Mouse (Mus musculus) MEL (cell line): ENCODE measurements around the gene Poldip3. TPM values are rescaled to one million over a fixed set of nuclear protein-coding genes. Genes with fewer than 3 reads are reported as not detected.

ENCODE experiments used
- DNase-seq: peaks from one replicate; pipeline ENCODE4 v3.0.0; 2011; ENCODE audit warnings: low read depth, low spot score
- H3K27ac ChIP-seq: 2 replicates; pipeline ENCODE4 v1.5.1; 2012; ENCODE audit warnings: low read depth, mild to moderate bottlenecking, control low read depth, low read length, moderate library complexity; ENCODE audit not compliant: control insufficient read depth
- H3K27me3 ChIP-seq, 2 experiments: fragments of 150-350 bp in 1 of 2; sonication (generic) in 1 of 2; 2 replicates each; pipeline ENCODE4 v1.6.1; 2012; ENCODE audit warnings: low read length in 2 of 2, mild to moderate bottlenecking in 2 of 2, improper control_type of control experiment in 1 of 2, moderate library complexity in 1 of 2; ENCODE audit not compliant: insufficient read depth in 2 of 2, control insufficient read depth in 1 of 2
- H3K36me3 ChIP-seq, 2 experiments: 2 replicates each; pipeline ENCODE4 v1.6.1; 2012 to 2014; ENCODE audit warnings: low read length in 2 of 2, improper control_type of control experiment in 1 of 2, inconsistent platforms in 1 of 2, mild to moderate bottlenecking in 1 of 2; ENCODE audit not compliant: insufficient read depth in 2 of 2, control insufficient read depth in 1 of 2
- H3K4me1 ChIP-seq, 2 experiments: fragments of 150-350 bp in 1 of 2; sonication (generic) in 1 of 2; 2 replicates each; pipeline ENCODE4 v1.6.1; 2012; ENCODE audit warnings: low read length in 2 of 2, improper control_type of control experiment in 1 of 2, mild to moderate bottlenecking in 1 of 2; ENCODE audit not compliant: insufficient read depth in 2 of 2, control insufficient read depth in 1 of 2
- H3K4me3 ChIP-seq, 2 experiments: fragments of 150-350 bp in 1 of 2; sonication (generic) in 1 of 2; 2 replicates each; pipeline ENCODE4 v1.5.1; 2012; ENCODE audit warnings: low read depth in 2 of 2, low read length in 2 of 2, mild to moderate bottlenecking in 2 of 2, moderate library complexity in 2 of 2, control low read depth in 1 of 2, improper control_type of control experiment in 1 of 2; ENCODE audit not compliant: control insufficient read depth in 1 of 2, insufficient read depth in 1 of 2
- H3K79me2 ChIP-seq: 2 replicates; pipeline ENCODE4 v1.6.1; 2012; ENCODE audit warnings: mild to moderate bottlenecking, low read length, moderate library complexity; ENCODE audit not compliant: control insufficient read depth, poor library complexity, insufficient read depth
- H3K9ac ChIP-seq: 2 replicates; pipeline ENCODE4 v1.6.1; 2012; ENCODE audit warnings: low read depth, mild to moderate bottlenecking, control low read depth, low read length, moderate library complexity; ENCODE audit not compliant: control insufficient read depth, poor library complexity, severe bottlenecking
- H3K9me3 ChIP-seq: fragments of 150-350 bp; sonication (generic); replicated peaks from 2 replicates; pipeline ENCODE4 v1.6.1; 2012; ENCODE audit warnings: mild to moderate bottlenecking, low read length, improper control_type of control experiment, moderate library complexity; ENCODE audit not compliant: insufficient read depth
- BHLHE40 ChIP-seq: IDR thresholded peaks from 2 replicates; pipeline ENCODE4 v1.6.1; 2012; ENCODE audit warnings: low read depth, mild to moderate bottlenecking, inconsistent platforms, low read length, improper control_type of control experiment, borderline replicate concordance
- CHD1 ChIP-seq: IDR thresholded peaks from 2 replicates; pipeline ENCODE4 v1.6.1; 2012; ENCODE audit warnings: low read depth, mild to moderate bottlenecking, inconsistent platforms, low read length, improper control_type of control experiment
- CHD2 ChIP-seq: IDR thresholded peaks from 2 replicates; pipeline ENCODE4 v1.6.1; 2011; ENCODE audit warnings: low read length, improper control_type of control experiment
- CTCF ChIP-seq, 3 experiments: IDR thresholded peaks in 2 of 3; conservative IDR thresholded peaks in 1 of 3; 2 replicates each; pipeline ENCODE4 v1.5.1; 2011 to 2012; ENCODE audit warnings: low read length in 3 of 3, low read depth in 2 of 3, mild to moderate bottlenecking in 2 of 3, improper control_type of control experiment in 1 of 3, inconsistent platforms in 1 of 3, mixed read lengths in 1 of 3, moderate library complexity in 1 of 3; ENCODE audit not compliant: control insufficient read depth in 1 of 3, insufficient read depth in 1 of 3, poor library complexity in 1 of 3, severe bottlenecking in 1 of 3
- E2F4 ChIP-seq: IDR thresholded peaks from 2 replicates; pipeline ENCODE4 v1.6.1; 2011; ENCODE audit warnings: low read depth, low read length, improper control_type of control experiment, borderline replicate concordance
- EP300 ChIP-seq, 2 experiments: IDR thresholded peaks; 2 replicates each; pipeline ENCODE4 v1.6.1; 2011; ENCODE audit warnings: improper control_type of control experiment in 2 of 2, low read length in 2 of 2, low read depth in 1 of 2, mild to moderate bottlenecking in 1 of 2
- ETS1 ChIP-seq: IDR thresholded peaks from 2 replicates; pipeline ENCODE4 v1.6.1; 2012; ENCODE audit warnings: low read depth, mild to moderate bottlenecking, inconsistent platforms, low read length, improper control_type of control experiment, moderate library complexity
- HCFC1 ChIP-seq: IDR thresholded peaks from 2 replicates; pipeline ENCODE4 v1.6.1; 2012; ENCODE audit warnings: low read depth, mild to moderate bottlenecking, inconsistent platforms, low read length, improper control_type of control experiment, moderate library complexity
- JUND ChIP-seq: IDR thresholded peaks from 2 replicates; pipeline ENCODE4 v1.6.1; 2011; ENCODE audit warnings: low read depth, mild to moderate bottlenecking, improper control_type of control experiment, low read length
- MAFK ChIP-seq: IDR thresholded peaks from 2 replicates; pipeline ENCODE4 v1.6.1; 2011; ENCODE audit warnings: low read depth, mild to moderate bottlenecking, low read length, improper control_type of control experiment, borderline replicate concordance
- MAX ChIP-seq: IDR thresholded peaks from 2 replicates; pipeline ENCODE4 v1.6.1; 2011; ENCODE audit warnings: low read length, improper control_type of control experiment
- MAZ ChIP-seq: IDR thresholded peaks from 2 replicates; pipeline ENCODE4 v1.6.1; 2012; ENCODE audit warnings: low read depth, mild to moderate bottlenecking, inconsistent platforms, low read length, improper control_type of control experiment
- MEF2A ChIP-seq: IDR thresholded peaks from 2 replicates; pipeline ENCODE4 v1.6.1; 2014; ENCODE audit warnings: low read depth, mild to moderate bottlenecking, inconsistent platforms, low read length, improper control_type of control experiment; ENCODE audit not compliant: poor library complexity, insufficient replicate concordance, severe bottlenecking; ENCODE audit errors: extremely low read depth
- MYB ChIP-seq: IDR thresholded peaks from 2 replicates; pipeline ENCODE4 v1.6.1; 2011; ENCODE audit warnings: mild to moderate bottlenecking, low read depth, low read length, improper control_type of control experiment
- MYC ChIP-seq: IDR thresholded peaks from 2 replicates; pipeline ENCODE4 v1.6.1; 2011; ENCODE audit warnings: low read depth, mild to moderate bottlenecking, low read length, improper control_type of control experiment, moderate library complexity
- NELFE ChIP-seq: IDR thresholded peaks from 2 replicates; pipeline ENCODE4 v1.6.1; 2011; ENCODE audit warnings: low read depth, low read length, improper control_type of control experiment
- POLR2A ChIP-seq, 2 experiments: IDR thresholded peaks; 2 replicates each; pipeline ENCODE4 v1.6.1; 2011 to 2012; ENCODE audit warnings: low read length in 2 of 2, mild to moderate bottlenecking in 2 of 2, control low read depth in 1 of 2, improper control_type of control experiment in 1 of 2, low read depth in 1 of 2, moderate library complexity in 1 of 2; ENCODE audit not compliant: control insufficient read depth in 1 of 2, insufficient read depth in 1 of 2, poor library complexity in 1 of 2
- POLR2AphosphoS2 ChIP-seq: IDR thresholded peaks from 2 replicates; pipeline ENCODE4 v1.6.1; 2011; ENCODE audit warnings: low read length, improper control_type of control experiment
- POLR2AphosphoS5 ChIP-seq: IDR thresholded peaks from 2 replicates; pipeline ENCODE4 v1.6.1; 2012; ENCODE audit warnings: low read depth, borderline replicate concordance, mild to moderate bottlenecking, inconsistent platforms, low read length, moderate library complexity, mixed read lengths
- RAD21 ChIP-seq: IDR thresholded peaks from 2 replicates; pipeline ENCODE4 v1.6.1; 2011; ENCODE audit warnings: mild to moderate bottlenecking, low read depth, low read length, improper control_type of control experiment
- RCOR1 ChIP-seq: IDR thresholded peaks from 2 replicates; pipeline ENCODE4 v1.6.1; 2012; ENCODE audit warnings: low read depth, mild to moderate bottlenecking, inconsistent platforms, low read length, improper control_type of control experiment
- SIN3A ChIP-seq: IDR thresholded peaks from 2 replicates; pipeline ENCODE4 v1.6.1; 2012; ENCODE audit warnings: low read length, improper control_type of control experiment, inconsistent platforms
- SMC3 ChIP-seq: IDR thresholded peaks from 2 replicates; pipeline ENCODE4 v1.6.1; 2011; ENCODE audit warnings: low read depth, low read length, improper control_type of control experiment
- TBP ChIP-seq: IDR thresholded peaks from 2 replicates; pipeline ENCODE4 v1.8.0; 2011; ENCODE audit warnings: low read depth, low read length, improper control_type of control experiment
- USF1 ChIP-seq: IDR thresholded peaks from 2 replicates; pipeline ENCODE4 v1.6.1; 2014; ENCODE audit warnings: low read depth, mild to moderate bottlenecking, inconsistent platforms, low read length, improper control_type of control experiment, moderate library complexity
- ZC3H11A ChIP-seq: IDR thresholded peaks from 2 replicates; pipeline ENCODE4 v1.6.1; 2012; ENCODE audit warnings: low read depth, mild to moderate bottlenecking, inconsistent platforms, low read length, improper control_type of control experiment
- ZKSCAN1 ChIP-seq: IDR thresholded peaks from 2 replicates; pipeline ENCODE4 v1.6.1; 2012; ENCODE audit warnings: low read depth, mild to moderate bottlenecking, inconsistent platforms, low read length, improper control_type of control experiment, moderate library complexity
- ZMIZ1 ChIP-seq: IDR thresholded peaks from 2 replicates; pipeline ENCODE4 v1.6.1; 2012; ENCODE audit warnings: low read depth, mild to moderate bottlenecking, inconsistent platforms, low read length, improper control_type of control experiment, moderate library complexity
- ZNF384 ChIP-seq: IDR thresholded peaks from 2 replicates; pipeline ENCODE4 v1.6.1; 2012; ENCODE audit warnings: low read depth, mild to moderate bottlenecking, inconsistent platforms, low read length, improper control_type of control experiment
- polyA plus RNA-seq, 2 experiments: library from polyadenylated mRNA; stranded (reverse) in 1 of 2; unstranded in 1 of 2; fragments of >175 nt in 1 of 2; fragments of >200 nt in 1 of 2; gene quantifications; 2 replicates each; pipeline versions ENCODE4 v1.2.1 to v1.2.4; 2012; ENCODE audit warnings: low replicate concordance in 2 of 2, low read depth in 1 of 2; ENCODE audit not compliant: insufficient read length in 2 of 2, insufficient read depth in 1 of 2, missing spikeins in 1 of 2
- total RNA-seq: library from RNA; depleted of rRNA; stranded (reverse); fragments of 300-350 nt; gene quantifications from 2 replicates; pipeline ENCODE4 v1.2.3, GENCODE M21; 2012

Gene Poldip3
- total and polyA plus RNA-seq, 3 experiments: 113 to 123 TPM; not detected in 1

DNA sequence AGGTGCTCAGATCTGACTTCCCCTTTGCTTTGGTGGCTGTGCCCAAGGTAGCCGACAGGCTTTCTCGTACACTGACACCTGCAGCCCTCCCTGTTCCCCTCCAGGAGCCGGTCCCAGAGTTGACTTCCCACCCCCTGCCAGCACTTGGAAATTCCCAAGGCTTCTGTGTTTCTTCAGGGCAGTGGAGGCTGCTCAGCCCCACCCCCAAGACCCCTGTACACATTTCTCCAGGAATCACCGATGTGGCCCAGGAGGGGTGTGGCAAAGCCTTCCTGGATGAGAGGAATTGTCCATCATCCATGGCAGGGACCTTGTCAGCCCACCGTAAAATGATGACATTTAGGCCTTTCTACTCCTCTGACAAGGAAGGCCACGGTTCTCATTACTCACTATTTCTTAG is 37.9 kb downstream of the Poldip3 start:
- no peak overlapping the region for H3K9ac ChIP-seq
- H3K27ac ChIP-seq: no peak overlapping the region
- no peaks in the 10 kb centered on the region for H3K9me3 ChIP-seq
- no peaks in the 10 kb centered on the region for H3K36me3 ChIP-seq
- H3K79me2 ChIP-seq: no peaks in the 10 kb centered on the region
- no peaks in the 10 kb centered on the region for H3K27me3 ChIP-seq
- H3K4me3 ChIP-seq: no peak overlapping the region
- H3K4me1 ChIP-seq: no peaks in the 10 kb centered on the region
- DNase-seq: no peak
- TF ChIP-seq MAFK: no peak
- no peak for TF ChIP-seq NELFE
- TF ChIP-seq SMC3: no peak
- no peak for TF ChIP-seq POLR2AphosphoS2
- TF ChIP-seq POLR2AphosphoS5: no peak
- TF ChIP-seq POLR2A (IDR thresholded peaks at IDR 0.05; ENCODE audit: control insufficient read depth in 1 of 2, insufficient read depth in 1 of 2, low read depth in 1 of 2, low read length in 2 of 2, poor library complexity in 1 of 2): no peak
- no peak for TF ChIP-seq RAD21
- TF ChIP-seq JUND: no peak
- TF ChIP-seq ZKSCAN1: no peak
- no peak for TF ChIP-seq HCFC1
- TF ChIP-seq EP300 (IDR thresholded peaks at IDR 0.05; ENCODE audit: low read depth in 1 of 2, low read length in 2 of 2): no peak
- no peak for TF ChIP-seq MAX
- no peak for TF ChIP-seq MYB
- TF ChIP-seq ZC3H11A: no peak
- no peak for TF ChIP-seq RCOR1
- no peak for TF ChIP-seq ZNF384
- TF ChIP-seq MAZ: no peak
- TF ChIP-seq ZMIZ1: no peak

DNA sequence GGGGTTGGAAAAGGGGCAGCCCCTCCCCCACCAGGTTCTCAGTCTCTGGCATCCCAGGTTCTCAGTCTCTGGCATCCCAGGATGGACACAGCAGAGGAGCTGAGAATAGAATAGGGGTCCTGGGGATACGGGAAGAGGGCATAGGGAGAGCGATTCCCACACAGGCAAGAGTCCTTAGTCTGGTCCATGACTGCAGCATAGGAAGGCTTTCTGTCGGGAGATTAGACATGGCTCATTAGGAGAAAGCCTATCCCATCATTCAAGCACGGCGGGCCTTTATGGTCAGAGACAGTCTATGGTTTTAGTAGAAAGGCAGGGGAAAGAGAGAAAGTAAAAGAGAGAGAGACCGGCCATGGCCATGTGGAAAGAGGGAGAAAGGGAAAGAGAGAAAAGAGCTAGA is 41.4 kb downstream of the Poldip3 start:
- H3K4me3 ChIP-seq: no peak overlapping the region
- no peak overlapping the region for H3K27ac ChIP-seq
- no peak for TF ChIP-seq RCOR1
- no peak for TF ChIP-seq CTCF (IDR thresholded peaks at IDR 0.05 in 2 of 3, conservative IDR thresholded peaks at IDR 0.05 in 1 of 3; ENCODE audit: control insufficient read depth in 1 of 3, insufficient read depth in 1 of 3, low read depth in 2 of 3, low read length in 3 of 3, poor library complexity in 1 of 3, severe bottlenecking in 1 of 3)
- no peak for TF ChIP-seq EP300 (IDR thresholded peaks at IDR 0.05; ENCODE audit: low read depth in 1 of 2, low read length in 2 of 2)
- TF ChIP-seq MYB: no peak
- TF ChIP-seq CHD2: no peak
- TF ChIP-seq MYC: no peak
- no peak for TF ChIP-seq POLR2AphosphoS5
- TF ChIP-seq SIN3A: no peak
- no peak for TF ChIP-seq CHD1
- TF ChIP-seq USF1: no peak
- TF ChIP-seq TBP: no peak
- TF ChIP-seq MAZ: no peak
- no peak for TF ChIP-seq E2F4
- TF ChIP-seq MEF2A: no peak
- TF ChIP-seq BHLHE40: no peak
- no peak for TF ChIP-seq POLR2AphosphoS2
- TF ChIP-seq SMC3: no peak
- TF ChIP-seq MAFK: no peak
- no peak for TF ChIP-seq MAX
- no peak for TF ChIP-seq ETS1
- DNase-seq: no peak
- no peaks in the 10 kb centered on the region for H3K79me2 ChIP-seq
- no peak overlapping the region for H3K9ac ChIP-seq
- H3K36me3 ChIP-seq: no peaks in the 10 kb centered on the region
- H3K27me3 ChIP-seq: no peaks in the 10 kb centered on the region
- no peaks in the 10 kb centered on the region for H3K9me3 ChIP-seq
- no peaks in the 10 kb centered on the region for H3K4me1 ChIP-seq
